Mouse (Mus musculus) embryonic facial prominence, embryonic 11.5 days (tissue): ENCODE measurements at regions not wholly inside any gene's neighbourhood (a gene's known extent, or its start where the extent isn't known, plus 50 kb on each side); places are given as distances from the start of the nearest gene placed in this dataset.
"Not testable (repeated sequence)": the region's sequence is repeated elsewhere in the genome, so short reads cannot be mapped to it uniquely, and the experiment has no call there.

Source experiments
- ATAC-seq: fragments of 200-750 bp; cut with Nextera tagmentation; replicated peaks from 2 replicates; pipeline ENCODE4 v1.8.0; 2017; ENCODE audit warnings: low read depth; ENCODE audit not compliant: insufficient number of reproducible peaks, low FRiP score, low TSS enrichment
- DNase-seq: peaks from one replicate; pipeline ENCODE4 v3.0.0-alpha.2; 2015; ENCODE audit warnings: low spot score
- H3K27ac ChIP-seq: fragments of 300-500 bp; sonication (generic); replicated peaks from 2 replicates; pipeline ENCODE4 v1.5.1; 2014; ENCODE audit warnings: mild to moderate bottlenecking, low read depth, low read length, control low read depth
- H3K27me3 ChIP-seq: fragments of 300-500 bp; sonication (generic); 2 replicates; pipeline ENCODE4 v1.6.1; 2014; ENCODE audit warnings: mild to moderate bottlenecking, low read length, moderate library complexity, mixed read lengths; ENCODE audit not compliant: control insufficient read depth, insufficient read depth
- H3K36me3 ChIP-seq: fragments of 300-500 bp; sonication (generic); replicated peaks from 2 replicates; pipeline ENCODE4 v1.6.1; 2014; ENCODE audit warnings: low read depth, mild to moderate bottlenecking, low read length, moderate library complexity, mixed read lengths; ENCODE audit not compliant: control insufficient read depth, insufficient read depth
- H3K4me1 ChIP-seq: fragments of 300-500 bp; sonication (generic); 2 replicates; pipeline ENCODE4 v1.6.1; 2014; ENCODE audit warnings: low read length, mixed read lengths; ENCODE audit not compliant: control insufficient read depth, insufficient read depth
- H3K4me2 ChIP-seq: fragments of 300-500 bp; sonication (generic); 2 replicates; pipeline ENCODE4 v1.6.1; 2014; ENCODE audit warnings: low read depth, mild to moderate bottlenecking, control low read depth, low read length, moderate library complexity
- H3K4me3 ChIP-seq: fragments of 300-500 bp; sonication (generic); 2 replicates; pipeline ENCODE4 v1.5.1; 2014; ENCODE audit warnings: low read depth, low read length, control low read depth
- H3K9ac ChIP-seq: fragments of 300-500 bp; sonication (generic); replicated peaks from 2 replicates; pipeline ENCODE4 v1.6.1; 2014; ENCODE audit warnings: mild to moderate bottlenecking, control low read depth, low read length
- H3K9me3 ChIP-seq: fragments of 300-500 bp; sonication (generic); replicated peaks from 2 replicates; pipeline ENCODE4 v1.6.1; 2016; ENCODE audit warnings: mild to moderate bottlenecking, low read length, inconsistent platforms, mixed read lengths; ENCODE audit not compliant: control insufficient read depth
- WGBS: fragments of 180-500 bp; shearing (Covaris S2); extraction: QIAGEN DNeasy Blood & Tissue Kit; methylation state at CpG from one replicate; pipeline ENCODE4 v1.1.7; 2014; 5-methylcytosine and 5-hydroxymethylcytosine counted together

DNA sequence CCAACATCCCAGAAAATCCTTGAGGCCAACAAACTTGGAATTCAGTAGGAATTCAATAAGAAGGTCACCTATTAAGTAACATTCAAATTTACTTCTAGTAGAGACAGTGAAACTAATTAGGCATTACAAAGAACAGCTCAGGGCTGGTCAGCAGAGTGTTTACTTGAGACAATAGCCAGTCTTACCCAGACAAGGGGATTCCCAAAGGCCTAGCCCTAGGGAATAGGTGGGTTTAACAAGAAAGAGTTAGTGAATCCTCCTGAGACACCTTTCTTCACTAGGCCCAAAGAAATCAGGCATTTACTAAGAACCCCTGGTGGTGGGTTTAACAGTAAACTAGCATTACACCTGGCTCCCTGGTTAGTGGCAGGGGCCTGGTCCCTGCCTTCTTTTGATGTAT is 597.7 kb upstream of the Cdh9 start:
- Histone ChIP-seq H3K9ac (no peak overlapping the region), H3K4me2 (no peak overlapping the region), H3K9me3 (no peaks in the 10 kb centered on the region), H3K27ac (no peak overlapping the region), H3K27me3 (no peaks in the 10 kb centered on the region), H3K4me1 (no peaks in the 10 kb centered on the region), H3K4me3 (no peak overlapping the region), H3K36me3 (no peaks in the 10 kb centered on the region)
- ATAC-seq (no peak), DNase-seq (no peak)

DNA sequence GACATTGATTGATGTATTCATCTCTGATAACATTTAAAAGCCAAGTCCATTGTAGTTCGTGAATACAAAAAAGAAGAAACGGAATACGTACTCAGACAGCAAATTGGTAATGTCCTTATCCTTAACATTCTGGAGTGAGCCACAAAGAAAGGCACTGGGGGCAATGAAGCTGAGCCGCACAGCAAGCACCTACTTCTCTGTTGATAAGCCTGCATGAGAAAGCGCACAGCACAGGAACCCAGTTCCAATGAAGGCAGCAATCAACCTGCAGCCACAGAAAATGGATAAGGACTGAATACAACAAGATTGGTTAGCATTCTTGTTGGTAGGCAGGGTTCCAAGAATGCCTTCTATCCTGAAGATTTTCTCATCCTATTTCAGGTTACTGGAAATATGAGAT is 570.4 kb upstream of the Cdh9 start:
- 80% methylated on average over 5 of the region's 5 CpGs for WGBS
- DNase-seq = no peak
- H3K9ac ChIP-seq = no peak overlapping the region

DNA sequence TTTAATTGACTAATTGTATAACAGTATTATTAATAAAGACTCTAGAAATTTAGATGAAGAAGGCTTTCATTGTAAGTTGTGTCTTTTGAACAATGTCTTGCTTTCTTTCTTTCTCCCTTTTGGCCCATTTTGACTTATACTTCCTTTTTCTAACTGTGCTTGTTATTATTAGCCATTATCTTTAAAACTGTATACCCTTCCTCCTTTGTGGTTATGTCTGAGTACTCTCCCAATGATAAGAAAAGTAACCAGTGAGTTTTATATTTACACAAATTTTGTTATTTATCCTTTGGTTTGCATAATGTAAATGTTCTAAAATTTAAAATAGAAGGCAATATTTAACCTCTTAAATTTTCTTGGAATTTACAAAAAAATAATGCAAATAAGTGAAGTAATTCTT is 564.6 kb upstream of the Cdh9 start:
- Histone ChIP-seq H3K9me3 (no peaks in the 10 kb centered on the region), H3K9ac (no peak overlapping the region), H3K4me2 (no peak overlapping the region), H3K27ac (no peak overlapping the region), H3K4me1 (no peaks in the 10 kb centered on the region), H3K27me3 (no peaks in the 10 kb centered on the region), H3K36me3 (no peaks in the 10 kb centered on the region), H3K4me3 (no peak overlapping the region)
- ATAC-seq (no peak), DNase-seq (no peak)

More for the DNA sequence above, 570.4 kb upstream of the Cdh9 start:
- no peaks in the 10 kb centered on the region for H3K9me3 ChIP-seq
- H3K4me2 ChIP-seq = no peak overlapping the region
- no peaks in the 10 kb centered on the region for H3K4me1 ChIP-seq
- no peak overlapping the region for H3K27ac ChIP-seq
- no peaks in the 10 kb centered on the region for H3K36me3 ChIP-seq
- no peak for ATAC-seq
- H3K27me3 ChIP-seq = no peaks in the 10 kb centered on the region
- no peak overlapping the region for H3K4me3 ChIP-seq

DNA sequence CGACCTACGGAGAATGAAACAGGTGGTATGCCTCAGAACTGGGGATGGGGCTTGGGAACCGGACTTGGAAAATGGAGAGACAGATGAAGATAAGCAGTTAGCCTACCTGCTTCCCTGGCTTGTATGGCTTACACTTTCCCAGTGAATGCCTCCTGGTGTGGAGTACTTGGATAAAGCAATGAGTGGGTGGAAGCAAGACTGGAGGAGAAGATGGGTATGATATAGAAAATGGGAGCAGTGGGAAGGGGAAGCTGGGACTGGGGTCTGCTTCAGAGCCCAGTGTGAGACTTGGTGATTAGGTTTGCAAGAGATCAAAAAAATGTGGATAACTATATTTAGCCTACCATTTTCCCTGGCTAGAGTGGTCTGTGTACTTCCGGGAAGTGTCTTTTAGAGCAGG is 515.2 kb upstream of the Cdh9 start:
- no peaks in the 10 kb centered on the region for H3K9me3 ChIP-seq
- no peak for ATAC-seq
- no peak overlapping the region for H3K27ac ChIP-seq
- DNase-seq = no peak
- 82% methylated on average over 4 of the region's 4 CpGs for WGBS
- H3K36me3 ChIP-seq = no peaks in the 10 kb centered on the region
- no peaks in the 10 kb centered on the region for H3K27me3 ChIP-seq
- H3K4me3 ChIP-seq = no peak overlapping the region
- no peak overlapping the region for H3K4me2 ChIP-seq
- no peak overlapping the region for H3K9ac ChIP-seq
- no peaks in the 10 kb centered on the region for H3K4me1 ChIP-seq

DNA sequence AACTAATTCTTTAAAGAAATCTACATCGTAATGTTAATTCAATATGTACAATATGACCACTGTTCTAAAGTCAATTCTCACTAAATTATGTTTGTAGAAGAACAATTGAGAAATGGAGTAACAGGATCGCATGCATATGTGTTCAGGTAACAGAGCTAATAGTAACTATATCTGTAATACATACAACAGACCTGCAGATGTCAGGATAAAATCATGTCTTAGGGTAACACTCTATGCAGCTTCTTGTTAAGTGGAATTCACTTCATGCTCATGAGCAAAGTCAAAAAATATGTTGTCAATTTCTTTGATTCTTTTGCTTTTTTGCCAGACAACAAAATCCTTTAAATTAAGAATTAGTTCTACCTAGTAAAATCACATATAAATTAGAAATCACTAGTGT is 506.9 kb upstream of the Cdh9 start:
- DNase-seq (peak; percentile 7), ATAC-seq (no peak)
- no peaks in the 10 kb centered on the region for H3K9me3 ChIP-seq
- no peak overlapping the region for H3K9ac ChIP-seq
- H3K4me1 ChIP-seq = no peaks in the 10 kb centered on the region
- H3K36me3 ChIP-seq = no peaks in the 10 kb centered on the region
- WGBS = 87% methylated on average over 2 of the region's 2 CpGs
- H3K27me3 ChIP-seq = no peaks in the 10 kb centered on the region
- no peak overlapping the region for H3K4me3 ChIP-seq
- no peak overlapping the region for H3K4me2 ChIP-seq
- no peak overlapping the region for H3K27ac ChIP-seq

DNA sequence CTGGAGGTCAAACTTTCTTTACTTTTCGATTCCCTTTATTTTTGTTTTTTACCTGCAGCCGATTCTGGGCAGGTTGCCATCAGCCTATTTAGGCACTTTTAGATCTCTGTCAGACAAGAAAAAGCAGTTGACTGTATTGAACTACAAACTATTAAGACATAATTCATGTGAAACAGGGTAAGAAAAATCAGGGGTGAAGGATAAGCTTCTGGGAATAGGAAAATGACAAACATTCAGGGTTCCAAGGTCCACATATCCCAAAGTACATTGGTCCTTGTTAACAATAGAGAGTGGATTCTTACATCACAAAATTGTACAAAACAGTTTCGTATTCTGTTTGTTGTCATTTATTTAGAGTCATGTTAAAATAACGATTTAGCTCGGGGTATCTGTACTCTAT is 480.0 kb upstream of the Cdh9 start:
- Histone ChIP-seq H3K27ac (no peak overlapping the region), H3K9me3 (no peaks in the 10 kb centered on the region), H3K4me3 (no peak overlapping the region), H3K9ac (no peak overlapping the region), H3K4me2 (no peak overlapping the region), H3K27me3 (no peaks in the 10 kb centered on the region), H3K36me3 (no peaks in the 10 kb centered on the region), H3K4me1 (no peaks in the 10 kb centered on the region)
- no peak for ATAC-seq
- 89% methylated on average over 5 of the region's 5 CpGs for WGBS
- DNase-seq = no peak

DNA sequence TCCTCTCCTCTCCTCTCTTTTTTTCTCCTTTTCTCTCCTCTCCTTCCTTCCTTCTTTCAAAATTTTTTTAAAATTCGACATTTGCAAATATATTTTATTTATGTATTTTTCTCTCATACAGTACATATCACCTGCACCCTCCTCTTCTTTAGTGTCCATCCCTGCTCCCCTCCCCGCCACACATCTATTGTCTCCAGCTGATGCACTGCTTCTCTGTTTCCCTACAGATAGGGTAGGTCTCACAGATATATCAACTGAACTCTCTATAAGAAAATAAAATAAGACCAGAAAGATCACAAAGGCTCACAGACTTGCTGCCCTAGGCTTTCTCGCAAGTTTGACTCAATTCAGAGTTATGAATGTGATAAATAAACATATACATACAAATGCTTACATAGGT is 443.4 kb upstream of the Cdh9 start:
- 81% methylated on average over 3 of the region's 3 CpGs for WGBS
- Histone ChIP-seq H3K4me1 (no peaks in the 10 kb centered on the region), H3K4me3 (no peak overlapping the region), H3K9me3 (no peaks in the 10 kb centered on the region), H3K4me2 (no peak overlapping the region), H3K9ac (no peak overlapping the region), H3K36me3 (no peaks in the 10 kb centered on the region), H3K27ac (no peak overlapping the region), H3K27me3 (no peaks in the 10 kb centered on the region)
- ATAC-seq (no peak), DNase-seq (no peak)

DNA sequence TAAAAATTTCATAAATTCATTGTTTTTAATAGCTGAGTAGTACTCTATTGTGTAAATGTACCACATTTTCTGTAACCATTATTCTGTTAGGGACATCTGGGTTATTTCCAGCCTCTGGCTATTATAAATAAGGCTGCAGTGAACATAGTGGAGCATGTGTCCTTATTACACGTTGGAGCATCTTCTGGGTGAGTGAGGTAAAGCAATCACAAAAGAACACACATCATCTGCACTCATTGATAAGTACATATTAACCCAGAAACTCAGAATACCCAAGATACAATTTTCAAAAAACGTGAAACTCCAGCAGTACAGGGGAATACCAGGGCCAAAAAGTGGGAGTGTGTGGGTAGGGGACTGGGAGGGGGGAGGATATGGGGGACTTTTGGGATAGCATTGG is 434.0 kb upstream of the Cdh9 start:
- H3K27ac ChIP-seq, DNase-seq, H3K4me2 ChIP-seq, H3K4me3 ChIP-seq, H3K36me3 ChIP-seq, H3K9ac ChIP-seq, H3K27me3 ChIP-seq, H3K9me3 ChIP-seq, ATAC-seq, H3K4me1 ChIP-seq: not testable (repeated sequence)
- 78% methylated on average over 2 of the region's 2 CpGs for WGBS

DNA sequence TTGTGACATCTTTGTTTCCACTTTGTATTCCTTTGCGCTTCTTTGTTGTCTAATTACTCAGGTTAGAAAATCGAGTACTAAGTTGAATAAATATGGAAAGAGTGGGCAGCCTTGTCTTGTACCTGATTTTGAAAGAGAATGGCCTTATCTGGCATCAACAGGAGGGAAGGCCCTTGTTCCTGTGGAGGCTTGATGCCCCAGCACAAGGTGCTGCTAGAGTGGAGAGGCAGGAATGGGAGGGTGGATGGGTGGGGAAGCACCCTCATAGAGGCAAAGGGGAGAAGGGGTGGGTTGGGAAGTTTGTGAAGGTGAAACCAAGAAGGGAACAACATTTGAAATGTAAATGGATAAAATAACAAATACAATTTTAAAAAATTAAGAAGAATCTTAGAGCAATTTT is 418.9 kb upstream of the Cdh9 start:
- Histone ChIP-seq H3K9me3 (no peaks in the 10 kb centered on the region), H3K9ac (no peak overlapping the region), H3K4me3 (no peak overlapping the region), H3K27ac (no peak overlapping the region), H3K27me3 (no peaks in the 10 kb centered on the region), H3K36me3 (no peaks in the 10 kb centered on the region), H3K4me2 (no peak overlapping the region), H3K4me1 (no peaks in the 10 kb centered on the region)
- ATAC-seq (no peak), DNase-seq (no peak)
- WGBS = 87% methylated on average over 2 of the region's 2 CpGs
